Mouse (Mus musculus) intestine, postnatal 0 days (tissue): Measurements from ENCODE around the gene Rnd3. TPM values are rescaled to one million over a fixed set of nuclear protein-coding genes. Genes with fewer than 3 reads are reported as not detected.
A peak's percentile ranks its signal among the peaks of the same experiment; 100 is the strongest.

Source experiments
- ATAC-seq: fragments of 200-750 bp; cut with Nextera tagmentation; 2 replicates; pipeline ENCODE4 v1.8.0; 2017; ENCODE audit warnings: mild to moderate bottlenecking, moderate TSS enrichment, moderate library complexity
- H3K27ac ChIP-seq: fragments of 300-500 bp; sonication (generic); 2 replicates; pipeline ENCODE4 v1.5.1; 2014; ENCODE audit warnings: mild to moderate bottlenecking, low read depth, low read length, moderate library complexity
- H3K27me3 ChIP-seq: fragments of 300-500 bp; sonication (generic); replicated peaks from 2 replicates; pipeline ENCODE4 v1.6.1; 2014; ENCODE audit warnings: low read length, mixed read lengths; ENCODE audit not compliant: control insufficient read depth, insufficient read depth
- H3K36me3 ChIP-seq: fragments of 300-500 bp; sonication (generic); 2 replicates; pipeline ENCODE4 v1.6.1; 2014; ENCODE audit warnings: mild to moderate bottlenecking, moderate library complexity; ENCODE audit not compliant: control insufficient read depth, insufficient read depth
- H3K4me1 ChIP-seq: fragments of 300-500 bp; sonication (generic); replicated peaks from 2 replicates; pipeline ENCODE4 v1.6.1; 2014; ENCODE audit warnings: antibody characterized with exemption, low read length, mixed read lengths; ENCODE audit not compliant: control insufficient read depth, insufficient read depth
- H3K4me2 ChIP-seq: fragments of 300-500 bp; sonication (generic); replicated peaks from 2 replicates; pipeline ENCODE4 v1.6.1; 2014; ENCODE audit warnings: low read depth, mild to moderate bottlenecking, moderate library complexity
- H3K4me3 ChIP-seq: fragments of 300-500 bp; sonication (generic); 2 replicates; pipeline ENCODE4 v1.5.1; 2014; ENCODE audit warnings: low read depth, low read length
- H3K9ac ChIP-seq: fragments of 300-500 bp; sonication (generic); 2 replicates; pipeline ENCODE4 v1.6.1; 2014; ENCODE audit warnings: mild to moderate bottlenecking, low read depth, low read length
- H3K9me3 ChIP-seq: fragments of 300-500 bp; sonication (generic); 2 replicates; pipeline ENCODE4 v1.6.1; 2016; ENCODE audit warnings: mixed run types; ENCODE audit not compliant: control insufficient read depth
- CTCF ChIP-seq: sonication (generic); IDR thresholded peaks from 2 replicates; pipeline ENCODE4 v1.5.1; 2016; ENCODE audit warnings: low read depth, mild to moderate bottlenecking, control low read depth, antibody characterized with exemption, moderate library complexity
- WGBS: fragments of 180-500 bp; shearing (Covaris S2); extraction: QIAGEN DNeasy Blood & Tissue Kit; methylation state at CpG from one replicate; pipeline ENCODE4 v1.1.7; 2014; 5-methylcytosine and 5-hydroxymethylcytosine counted together
- polyA plus RNA-seq: library from polyadenylated mRNA; unstranded; fragments of >200 nt; fragmentation: Nextera tagmentation; extraction: Ambion mirVana; gene quantifications from 2 replicates; pipeline ENCODE4 v1.2.1, GENCODE M21; 2015

Gene Rnd3
- polyA plus RNA-seq, 1 experiment from 2014 or later: 16.5 TPM

- Histone ChIP-seq H3K4me1 (peaks cover 28% of the 10 kb centered on the region), H3K9me3 (no peaks in the 10 kb centered on the region), H3K4me3 (peak overlapping the region; percentile 93), H3K27me3 (no peaks in the 10 kb centered on the region), H3K4me2 (peak overlapping the region; percentile 86), H3K9ac (peak overlapping the region; percentile 8; the same call in 1 of the 2 replicates), H3K27ac (no peak overlapping the region), H3K36me3 (no peaks in the 10 kb centered on the region; the same call in 1 of the 2 replicates)
- WGBS: 20% methylated on average over 7 of the region's 7 CpGs
- no peak for ATAC-seq
- TF ChIP-seq CTCF: no peak
Measured at GRCm38 (mm10) chr2:51145838-51146470, 3.0 kb downstream of the Rnd3 start.

- no peaks in the 10 kb centered on the region for H3K27me3 ChIP-seq
- no peak for ATAC-seq
- peak overlapping the region; percentile 41 for H3K4me2 ChIP-seq
- 41% methylated on average over 6 of the region's 6 CpGs for WGBS
- H3K9me3 ChIP-seq: no peaks in the 10 kb centered on the region
- H3K4me3 ChIP-seq: no peak overlapping the region
- peak overlapping the region; percentile 17; the same call in 1 of the 2 replicates for H3K27ac ChIP-seq
- peaks cover 33% of the 10 kb centered on the region for H3K4me1 ChIP-seq
- TF ChIP-seq CTCF: no peak
- H3K36me3 ChIP-seq: no peaks in the 10 kb centered on the region; the same call in 1 of the 2 replicates
- H3K9ac ChIP-seq: no peak overlapping the region
Measured at GRCm38 (mm10) chr2:51144380-51145120, 4.4 kb downstream of the Rnd3 start.

DNA sequence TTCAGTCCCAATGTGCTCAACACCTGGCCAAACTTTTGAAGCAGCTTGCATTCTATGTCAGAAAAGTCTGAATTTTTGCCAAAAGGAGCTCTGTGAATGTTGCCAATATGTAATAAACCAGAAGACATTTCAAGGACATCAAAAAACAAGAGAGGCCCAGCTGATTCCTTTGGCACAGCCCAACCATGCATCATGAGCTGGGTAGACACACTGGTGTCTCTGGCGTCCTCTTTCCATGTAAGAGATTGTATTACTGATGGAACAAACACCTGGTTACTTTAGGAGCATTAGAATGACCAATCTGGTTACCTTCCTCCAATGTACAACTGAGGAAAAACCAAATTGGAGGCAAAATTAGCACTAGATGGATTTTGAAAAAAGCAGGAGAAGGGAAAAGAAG is 6.5 kb downstream of the Rnd3 start:
- no peak for TF ChIP-seq CTCF
- peaks cover 44% of the 10 kb centered on the region for H3K4me1 ChIP-seq
- no peaks in the 10 kb centered on the region; the same call in 1 of the 2 replicates for H3K36me3 ChIP-seq
- H3K4me2 ChIP-seq: peak overlapping the region; percentile 6; the same call in 1 of the 2 replicates
- no peaks in the 10 kb centered on the region for H3K9me3 ChIP-seq
- H3K27ac ChIP-seq: no peak overlapping the region; the same call in 1 of the 2 replicates
- no peaks in the 10 kb centered on the region for H3K27me3 ChIP-seq
- H3K9ac ChIP-seq: no peak overlapping the region
- no peak for ATAC-seq
- WGBS: 49% methylated on average over 1 of the region's 1 CpGs
- H3K4me3 ChIP-seq: no peak overlapping the region

- H3K4me2 ChIP-seq: peak overlapping the region; percentile 55
- no peaks in the 10 kb centered on the region for H3K27me3 ChIP-seq
- H3K36me3 ChIP-seq: peaks cover 6% of the 10 kb centered on the region
- no peaks in the 10 kb centered on the region for H3K9me3 ChIP-seq
- no peak overlapping the region for H3K4me3 ChIP-seq
- 21% methylated on average over 3 of the region's 3 CpGs for WGBS
- ATAC-seq: no peak
- H3K4me1 ChIP-seq: peaks cover 46% of the 10 kb centered on the region
- H3K27ac ChIP-seq: 0 out of 2 replicates have a peak overlapping the region, but pooled peaks have one; percentile 31
- no peak for TF ChIP-seq CTCF
- no peak overlapping the region for H3K9ac ChIP-seq
Measured at GRCm38 (mm10) chr2:51141345-51141744, 7.6 kb downstream of the Rnd3 start.

DNA sequence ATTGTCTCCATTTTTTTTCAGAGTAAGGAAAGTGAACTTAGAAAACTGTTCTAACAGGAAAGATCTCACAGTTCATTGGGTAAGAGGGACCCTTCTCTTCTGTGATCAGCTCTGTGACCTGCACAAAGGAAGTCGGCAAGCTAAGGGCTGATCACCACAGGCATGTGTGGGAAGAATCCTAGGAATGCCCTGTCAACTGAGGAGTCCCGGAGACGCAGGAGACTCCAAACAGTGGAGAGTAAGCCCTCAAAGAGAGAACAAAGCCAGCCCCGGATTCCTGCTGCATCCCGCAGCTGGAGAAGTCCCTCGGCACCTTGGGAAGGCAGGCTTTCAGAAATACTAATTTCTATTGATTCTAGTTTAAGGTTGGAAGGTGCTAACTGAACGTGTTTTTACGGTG is 8.4 kb downstream of the Rnd3 start:
- H3K9me3 ChIP-seq: no peaks in the 10 kb centered on the region
- H3K4me2 ChIP-seq: peak overlapping the region; percentile 55
- H3K27ac ChIP-seq: peak overlapping the region; percentile 80
- peaks cover 12% of the 10 kb centered on the region for H3K36me3 ChIP-seq
- no peak overlapping the region for H3K9ac ChIP-seq
- ATAC-seq: no peak
- WGBS: 6% methylated on average over 8 of the region's 8 CpGs
- peaks cover 49% of the 10 kb centered on the region for H3K4me1 ChIP-seq
- no peak overlapping the region for H3K4me3 ChIP-seq
- H3K27me3 ChIP-seq: no peaks in the 10 kb centered on the region
- TF ChIP-seq CTCF: no peak

GRCm38 (mm10) chr2:51139912-51140446 is 8.9 kb downstream of the Rnd3 start:
- Histone ChIP-seq H3K4me2 (peak overlapping the region; percentile 55), H3K4me1 (peaks cover 49% of the 10 kb centered on the region)

More at GRCm38 (mm10) chr2:51139912-51140446, 8.9 kb downstream of the Rnd3 start:
- 21% methylated on average over 6 of the region's 6 CpGs for WGBS
- no peak overlapping the region for H3K4me3 ChIP-seq
- peak overlapping the region; percentile 80 for H3K27ac ChIP-seq
- H3K9ac ChIP-seq: no peak overlapping the region
- ATAC-seq: no peak
- no peaks in the 10 kb centered on the region for H3K9me3 ChIP-seq
- peaks cover 12% of the 10 kb centered on the region for H3K36me3 ChIP-seq
- H3K27me3 ChIP-seq: no peaks in the 10 kb centered on the region
- TF ChIP-seq CTCF: no peak
